Comparison of ENCODE assay signal across 12 mouse cellular contexts in genomic region chr11:19983298-19983697, GRCm38 (mm10). TPM values are rescaled to one million over a fixed set of nuclear protein-coding genes. Genes with fewer than 3 reads are reported as not detected.
A peak's percentile ranks its signal among the peaks of the same experiment; 100 is the strongest.
DNase-seq lines count a peak whose midpoint lies in the region; ATAC-seq and TF ChIP-seq lines count a peak whose summit lies in the region.
"Had no signal": no experiment of that assay in that cellular context is flagged by ENCODE, and none has a peak within 500 bp of the region (broad histone marks: within the 10 kb centered on the region; RNA-seq: fewer than 3 reads in every experiment).

No protein-coding gene starts in this region.

- H3K4me1 ChIP-seq in kidney, embryonic 14.5 days (ENCODE audit: control insufficient read depth, insufficient read depth, low read length) = peaks cover 66% of the 10 kb centered on the region
- H3K4me1 ChIP-seq in E14TG2a.4 (replicated peaks; ENCODE audit: low read depth, low read length) = peaks cover 95% of the 10 kb centered on the region
- peaks cover 45% of the 10 kb centered on the region for H3K4me1 ChIP-seq in kidney, adult 2 months (ENCODE audit: control insufficient read depth, insufficient read depth, low read length)

- WGBS in kidney, embryonic 14.5 days = 33% methylated on average over 4 of the region's 4 CpGs
- 52% methylated on average over 4 of the region's 4 CpGs for WGBS in kidney, adult 2 months

- no peak overlapping the region for H3K4me3 ChIP-seq in kidney, embryonic 14.5 days (ENCODE audit: low read length)
- peak overlapping the region; percentile 80 for H3K4me3 ChIP-seq in E14TG2a.4 (replicated peaks; ENCODE audit: low read length)
- H3K4me3 ChIP-seq in kidney, adult 2 months (ENCODE audit: insufficient read depth, low read depth, low read length) = no peak overlapping the region
- H3K4me3 ChIP-seq: limb, embryonic 12.5 days; midbrain, embryonic 12.5 days had no signal

- no peak for TF ChIP-seq POLR2A in kidney, adult 2 months (IDR thresholded peaks at IDR 0.05; ENCODE audit: low read depth, low read length)

- H3K27me3 ChIP-seq in kidney, embryonic 14.5 days (ENCODE audit: control insufficient read depth, insufficient read depth, low read length) = no peaks in the 10 kb centered on the region
- H3K27me3 ChIP-seq in E14TG2a.4 (ENCODE audit: insufficient read depth, low read length) = no peaks in the 10 kb centered on the region
- H3K27me3 ChIP-seq in kidney, adult 2 months (replicated peaks; ENCODE audit: control insufficient read depth, insufficient read depth, low read length) = no peaks in the 10 kb centered on the region
- H3K27me3 ChIP-seq: limb, embryonic 12.5 days; midbrain, embryonic 12.5 days had no signal

- no peaks in the 10 kb centered on the region for H3K9me3 ChIP-seq in kidney, embryonic 14.5 days (ENCODE audit: control insufficient read depth, low read length)
- H3K9me3 ChIP-seq in E14TG2a.4 (ENCODE audit: low read length) = no peaks in the 10 kb centered on the region
- H3K9me3 ChIP-seq: midbrain, embryonic 12.5 days had no signal

- peak; percentile 38 to 66 for DNase-seq in frontal cortex, adult 2 months (ENCODE audit: extremely low spot score in 1 of 2, low spot score in 1 of 2)
- DNase-seq in frontal cortex, postnatal 25 days (ENCODE audit: low spot score in 2 of 2) = no peak
- DNase-seq in kidney, adult 8-10 months = no peak
- peak; percentile 33 to 36 for DNase-seq in left cerebral cortex, postnatal 14 days (ENCODE audit: low spot score in 2 of 2)
- DNase-seq in kidney, adult 2 months = no peak
- DNase-seq: kidney, adult 11 months had no signal

- no peak for ATAC-seq in kidney, embryonic 14.5 days (ENCODE audit: low FRiP score, low TSS enrichment)
- ATAC-seq in megakaryocyte-erythroid progenitor cell, adult 5-6 weeks (replicated peaks; ENCODE audit: low FRiP score, low TSS enrichment, poor library complexity, severe bottlenecking) = no peak
- ATAC-seq: CD4-positive, CD25-positive, alpha-beta regulatory T cell, adult 4 months had no signal

- no peak for TF ChIP-seq CTCF in E14TG2a.4 (conservative IDR thresholded peaks at IDR 0.05; ENCODE audit: low read length)
- TF ChIP-seq CTCF in kidney, adult 2 months (conservative IDR thresholded peaks at IDR 0.05; ENCODE audit: insufficient read depth, insufficient read length, low read depth, low read length) = no peak

- H3K4me2 ChIP-seq in kidney, embryonic 14.5 days (replicated peaks; ENCODE audit: low read depth, low read length) = no peak overlapping the region
- H3K4me2 ChIP-seq: limb, embryonic 12.5 days; midbrain, embryonic 12.5 days had no signal

- H3K36me3 ChIP-seq in kidney, embryonic 14.5 days (ENCODE audit: control insufficient read depth, insufficient read depth, low read length) = no peaks in the 10 kb centered on the region
- peaks cover 35% of the 10 kb centered on the region for H3K36me3 ChIP-seq in E14TG2a.4 (ENCODE audit: insufficient read depth, low read length)
- H3K36me3 ChIP-seq in kidney, adult 2 months (ENCODE audit: control insufficient read depth, insufficient read depth, low read length) = no peaks in the 10 kb centered on the region
- H3K36me3 ChIP-seq: limb, embryonic 12.5 days; midbrain, embryonic 12.5 days had no signal

- 0 out of 2 replicates have a peak overlapping the region, but pooled peaks have one; percentile 17 for H3K27ac ChIP-seq in kidney, embryonic 14.5 days (ENCODE audit: low read depth, low read length)
- H3K27ac ChIP-seq in kidney, adult 2 months (ENCODE audit: insufficient read depth, low read depth, low read length) = no peak overlapping the region
- H3K27ac ChIP-seq: limb, embryonic 12.5 days; midbrain, embryonic 12.5 days had no signal

- intact Hi-C loops in left cerebral cortex, postnatal 14 days (cut with DNase I) = loop anchor here (5.0 kb wide), 1 partner anchor 56 kb away; no protein-coding TSS in a partner anchor

- no peak overlapping the region for H3K9ac ChIP-seq in kidney, embryonic 14.5 days (ENCODE audit: low read depth, low read length)
- H3K9ac ChIP-seq: limb, embryonic 12.5 days; midbrain, embryonic 12.5 days had no signal

RNA-seq across cellular contexts. Expression of gene Spred2, which starts 59.1 kb away (rescaled TPM):
- polyA plus RNA-seq in frontal cortex, adult 2 months (2012; rRNA removed) = 41.5 and 42.5 TPM in 2 replicates
- 9.8 and 12.3 TPM in 2 replicates for polyA plus RNA-seq in kidney, embryonic 14.5 days (2014; fragmentation: Nextera tagmentation; extraction: Ambion mirVana)
- 10 to 100 TPM; 84.3 to 85.1 TPM for total RNA-seq in left cerebral cortex, postnatal 14 days (2021)
- 20.0 and 21.2 TPM in 2 replicates for polyA plus RNA-seq in kidney, adult 2 months (2012; rRNA removed)
- 21.5 and 23.6 TPM in 2 replicates for total RNA-seq in megakaryocyte-erythroid progenitor cell, adult 5-6 weeks (2014; fragmentation: Nextera tagmentation)
- total RNA-seq in megakaryocyte-erythroid progenitor cell, adult 5-6 weeks (2017) = 4.6 and 5.4 TPM in 2 replicates

Comparison
In these comparisons a context has a peak if more than half of its experiments do, and no peak if none do; other contexts are left out.
1. DNase-seq: peak in frontal cortex, adult 2 months (2 of 2) and left cerebral cortex, postnatal 14 days (2 of 2); none in frontal cortex, postnatal 25 days (0 of 2), kidney, adult 8-10 months (0 of 2) and kidney, adult 2 months (single experiment).